Mouse (Mus musculus) induced T-regulatory cell, adult 2 months (primary cell): ENCODE data around the gene D930007J09Rik.

ENCODE experiments used
- DNase-seq: peaks from one replicate; pipeline ENCODE4 v3.0.0-alpha.2; 2012; ENCODE audit warnings: low read depth

D930007J09Rik gene

GRCm38 (mm10) chr13:32819926-32820325 lies 17.3 kb upstream of the D930007J09Rik start:
- DNase-seq, result no peak

GRCm38 (mm10) chr13:32819241-32819640 lies 16.6 kb upstream of the D930007J09Rik start:
- no peak for DNase-seq

- no peak for DNase-seq
These were observed 5.0 kb upstream of the D930007J09Rik start for GRCm38 (mm10) chr13:32807624-32808023.

- DNase-seq, result no peak
These were observed 4.2 kb upstream of the D930007J09Rik start for GRCm38 (mm10) chr13:32806820-32807219.

- no peak for DNase-seq
These were observed 1.2 kb upstream of the D930007J09Rik start for GRCm38 (mm10) chr13:32803701-32804345.

- peak; percentile 98 for DNase-seq
These were observed 892 bp downstream of the D930007J09Rik start, which contains the start of gene Wrnip1 for GRCm38 (mm10) chr13:32801693-32802221. Wrnip1 (plus strand) TSS chr13:32802038.

GRCm38 (mm10) chr13:32800859-32801258 lies 1.8 kb downstream of the D930007J09Rik start:
- DNase-seq, result peak; percentile 71

GRCm38 (mm10) chr13:32799131-32799530 lies 3.5 kb downstream of the D930007J09Rik start:
- DNase-seq, result peak; percentile 72

- DNase-seq, result peak; percentile 11
These were observed 5.6 kb downstream of the D930007J09Rik start for GRCm38 (mm10) chr13:32797085-32797484.

GRCm38 (mm10) chr13:32795166-32795565 lies 7.5 kb downstream of the D930007J09Rik start:
- DNase-seq, result peak; percentile 9

GRCm38 (mm10) chr13:32794619-32795018 lies 8.0 kb downstream of the D930007J09Rik start:
- DNase-seq, result no peak

- no peak for DNase-seq
These were observed 12.9 kb downstream of the D930007J09Rik start for GRCm38 (mm10) chr13:32789781-32790180.

GRCm38 (mm10) chr13:32787584-32787983 lies 15.1 kb downstream of the D930007J09Rik start:
- no peak for DNase-seq

GRCm38 (mm10) chr13:32783816-32784215 lies 18.8 kb downstream of the D930007J09Rik start, which contains the start of gene Mylk4:
Mylk4 (minus strand) TSS chr13:32783954.
- DNase-seq, result no peak

- peak; percentile 10 for DNase-seq
These were observed 19.6 kb downstream of the D930007J09Rik start for GRCm38 (mm10) chr13:32783055-32783454.

GRCm38 (mm10) chr13:32778861-32779260 lies 23.8 kb downstream of the D930007J09Rik start:
- DNase-seq, result no peak

GRCm38 (mm10) chr13:32776350-32776749 lies 26.3 kb downstream of the D930007J09Rik start:
- no peak for DNase-seq

GRCm38 (mm10) chr13:32775889-32776288 lies 26.8 kb downstream of the D930007J09Rik start:
- no peak for DNase-seq

GRCm38 (mm10) chr13:32769960-32770359 lies 32.7 kb downstream of the D930007J09Rik start:
- DNase-seq, result no peak

GRCm38 (mm10) chr13:32768104-32768503 lies 34.5 kb downstream of the D930007J09Rik start:
- DNase-seq, result peak; percentile 61

GRCm38 (mm10) chr13:32764448-32764847 lies 38.2 kb downstream of the D930007J09Rik start:
- DNase-seq, result no peak

- no peak for DNase-seq
These were observed 39.5 kb downstream of the D930007J09Rik start for GRCm38 (mm10) chr13:32763141-32763540.

- DNase-seq, result no peak
These were observed 41.9 kb downstream of the D930007J09Rik start for GRCm38 (mm10) chr13:32760795-32761194.

- no peak for DNase-seq
These were observed 43.6 kb downstream of the D930007J09Rik start for GRCm38 (mm10) chr13:32759036-32759435.
